27 mouse cellular contexts compared by ENCODE assay signal in the genomic region with DNA sequence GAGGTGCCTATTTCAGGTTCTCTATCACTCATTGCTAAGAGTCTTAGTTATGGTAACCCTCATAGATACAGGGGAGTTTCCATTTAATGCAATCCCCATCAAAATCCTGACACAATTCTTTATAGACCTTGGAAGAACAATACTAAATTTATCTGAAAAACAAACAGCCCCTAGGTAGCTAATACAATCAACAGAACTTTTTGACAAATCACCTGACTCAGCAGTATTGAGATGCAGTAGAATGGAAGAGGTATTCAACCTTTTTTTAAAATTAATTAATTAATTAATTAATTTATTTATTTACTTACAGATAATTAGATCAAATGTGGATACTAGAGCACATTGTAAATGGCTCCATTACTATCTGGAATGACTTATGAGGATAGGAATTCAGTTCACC.
"Had no signal": no experiment of that assay in that cellular context is flagged by ENCODE, and none has a peak within 500 bp of the region (broad histone marks: within the 10 kb centered on the region; RNA-seq: fewer than 3 reads in every experiment).

No protein-coding gene starts in this region.

- H3K27ac ChIP-seq: embryonic facial prominence, embryonic 10.5 days; embryonic facial prominence, embryonic 12.5 days; embryonic facial prominence, embryonic 13.5 days; embryonic facial prominence, embryonic 15.5 days; forebrain, embryonic 10.5 days; forebrain, embryonic 12.5 days; forebrain, embryonic 13.5 days; forebrain, embryonic 15.5 days; gastrocnemius, adult 2 months; heart, adult 2 months; heart, embryonic 10.5 days had no signal

- H3K4me2 ChIP-seq: embryonic facial prominence, embryonic 12.5 days; embryonic facial prominence, embryonic 13.5 days; embryonic facial prominence, embryonic 15.5 days; forebrain, embryonic 12.5 days; forebrain, embryonic 13.5 days; forebrain, embryonic 15.5 days; heart, embryonic 11.5 days had no signal

- H3K9me3 ChIP-seq: embryonic facial prominence, embryonic 10.5 days; embryonic facial prominence, embryonic 12.5 days; embryonic facial prominence, embryonic 13.5 days; embryonic facial prominence, embryonic 15.5 days; forebrain, embryonic 10.5 days; forebrain, embryonic 12.5 days; forebrain, embryonic 13.5 days; forebrain, embryonic 15.5 days; heart, embryonic 10.5 days had no signal

- H3K4me1 ChIP-seq: embryonic facial prominence, embryonic 10.5 days; embryonic facial prominence, embryonic 12.5 days; embryonic facial prominence, embryonic 13.5 days; embryonic facial prominence, embryonic 15.5 days; forebrain, embryonic 10.5 days; forebrain, embryonic 12.5 days; forebrain, embryonic 13.5 days; forebrain, embryonic 15.5 days; heart, embryonic 10.5 days had no signal

- H3K9ac ChIP-seq: embryonic facial prominence, embryonic 12.5 days; embryonic facial prominence, embryonic 13.5 days; embryonic facial prominence, embryonic 15.5 days; forebrain, embryonic 12.5 days; forebrain, embryonic 13.5 days; forebrain, embryonic 15.5 days; forebrain, postnatal 0 days had no signal

- DNase-seq: cerebellum, adult 9-10 months; cerebellum, adult 9-11 months; cerebellum, postnatal 10 days; cerebellum, postnatal 14 days; cerebellum, postnatal 25 days; cerebellum, postnatal 36 days; embryo, embryonic 11 days; forebrain, postnatal 0 days; gastrocnemius, adult 2 months; gastrocnemius, postnatal 10 days; gastrocnemius, postnatal 14 days; gastrocnemius, postnatal 25 days; gastrocnemius, postnatal 36 days; heart, adult 11 months; heart, adult 18-20 months; heart, adult 2 months had no signal

- H3K4me3 ChIP-seq: embryonic facial prominence, embryonic 10.5 days; embryonic facial prominence, embryonic 12.5 days; embryonic facial prominence, embryonic 13.5 days; embryonic facial prominence, embryonic 15.5 days; erythroblast, embryonic 14.5 days; forebrain, embryonic 10.5 days; forebrain, embryonic 12.5 days; forebrain, embryonic 13.5 days; forebrain, embryonic 15.5 days; gastrocnemius, adult 2 months; heart, adult 2 months; heart, embryonic 10.5 days had no signal

- H3K36me3 ChIP-seq: embryonic facial prominence, embryonic 10.5 days; embryonic facial prominence, embryonic 12.5 days; embryonic facial prominence, embryonic 13.5 days; embryonic facial prominence, embryonic 15.5 days; forebrain, embryonic 10.5 days; forebrain, embryonic 12.5 days; forebrain, embryonic 15.5 days; heart, embryonic 10.5 days had no signal

- H3K27me3 ChIP-seq: embryonic facial prominence, embryonic 12.5 days; embryonic facial prominence, embryonic 13.5 days; embryonic facial prominence, embryonic 15.5 days; forebrain, embryonic 12.5 days; forebrain, embryonic 13.5 days; forebrain, embryonic 15.5 days had no signal
